Mouse (Mus musculus) forebrain, embryonic 16.5 days (tissue): ENCODE measurements around the gene Gm20388. TPM values are rescaled to one million over a fixed set of nuclear protein-coding genes. Genes with fewer than 3 reads are reported as not detected.

Source experiments
- ATAC-seq: fragments of 200-750 bp; cut with Nextera tagmentation; 2 replicates; pipeline ENCODE4 v1.8.0; 2017; ENCODE audit warnings: mild to moderate bottlenecking, moderate library complexity
- H3K27ac ChIP-seq: fragments of 300-500 bp; sonication (generic); 2 replicates; pipeline ENCODE4 v1.5.1; 2014; ENCODE audit warnings: low read length, control low read depth
- H3K27me3 ChIP-seq: fragments of 300-500 bp; sonication (generic); replicated peaks from 2 replicates; pipeline ENCODE4 v1.6.1; 2014; ENCODE audit warnings: low read length; ENCODE audit not compliant: control insufficient read depth, insufficient read depth
- H3K36me3 ChIP-seq: fragments of 300-500 bp; sonication (generic); 2 replicates; pipeline ENCODE4 v1.6.1; 2014; ENCODE audit not compliant: control insufficient read depth, insufficient read depth
- H3K4me1 ChIP-seq: fragments of 300-500 bp; sonication (generic); replicated peaks from 2 replicates; pipeline ENCODE4 v1.6.1; 2014; ENCODE audit warnings: low read length; ENCODE audit not compliant: control insufficient read depth, insufficient read depth
- H3K4me2 ChIP-seq: fragments of 300-500 bp; sonication (generic); 2 replicates; pipeline ENCODE4 v1.6.1; 2014; ENCODE audit warnings: mild to moderate bottlenecking, low read length, control low read depth
- H3K4me3 ChIP-seq: fragments of 300-500 bp; sonication (generic); replicated peaks from 2 replicates; pipeline ENCODE4 v1.5.1; 2014; ENCODE audit warnings: mild to moderate bottlenecking, low read length, control low read depth
- H3K9ac ChIP-seq: fragments of 300-500 bp; sonication (generic); replicated peaks from 2 replicates; pipeline ENCODE4 v1.6.1; 2014; ENCODE audit warnings: low read depth, low read length, control low read depth
- H3K9me3 ChIP-seq: fragments of 300-500 bp; sonication (generic); 2 replicates; pipeline ENCODE4 v1.6.1; 2016; ENCODE audit warnings: low read length; ENCODE audit not compliant: control insufficient read depth
- WGBS: fragments of 180-500 bp; shearing (Covaris S2); extraction: QIAGEN DNeasy Blood & Tissue Kit; methylation state at CpG from one replicate; pipeline ENCODE4 v1.1.7; 2014; 5-methylcytosine and 5-hydroxymethylcytosine counted together
- polyA plus RNA-seq: library from polyadenylated mRNA; unstranded; fragments of >200 nt; fragmentation: Nextera tagmentation; extraction: Ambion mirVana; gene quantifications from 2 replicates; pipeline ENCODE4 v1.2.1, GENCODE M21; 2015

The Gm20388 gene
- polyA plus RNA-seq, 1 experiment from 2014 or later, result 4.7 TPM

- Histone ChIP-seq H3K27me3 (no peaks in the 10 kb centered on the region), H3K4me3 (no peak overlapping the region), H3K4me2 (no peak overlapping the region), H3K9me3 (no peaks in the 10 kb centered on the region), H3K9ac (no peak overlapping the region), H3K36me3 (peaks cover 2% of the 10 kb centered on the region; the same call in 1 of the 2 replicates), H3K27ac (no peak overlapping the region), H3K4me1 (peaks cover 12% of the 10 kb centered on the region)
- 85% methylated on average over 5 of the region's 5 CpGs for WGBS
- no peak for ATAC-seq
Measured at GRCm38 (mm10) chr8:122470691-122471090, 2560.1 kb downstream of the Gm20388 start.

- WGBS, result 93% methylated on average over 8 of the region's 8 CpGs
- Histone ChIP-seq H3K36me3 (no peaks in the 10 kb centered on the region; the same call in 1 of the 2 replicates), H3K4me2 (no peak overlapping the region), H3K9me3 (no peaks in the 10 kb centered on the region), H3K27ac (no peak overlapping the region), H3K4me1 (peaks cover 22% of the 10 kb centered on the region), H3K4me3 (no peak overlapping the region), H3K27me3 (no peaks in the 10 kb centered on the region), H3K9ac (no peak overlapping the region)
- no peak for ATAC-seq
Measured at GRCm38 (mm10) chr8:122473911-122474421, 2563.3 kb downstream of the Gm20388 start.

GRCm38 (mm10) chr8:122474951-122475560 is 2564.4 kb downstream of the Gm20388 start:
- WGBS, result 13% methylated on average over 16 of the region's 16 CpGs

GRCm38 (mm10) chr8:122475580-122476320 is 2565.1 kb downstream of the Gm20388 start, which contains the start of the genes Rnf166 and Ctu2:
Rnf166 (minus strand) TSS chr8:122476064.
Ctu2 (plus strand) TSS chr8:122476143.
- H3K4me1 ChIP-seq, result peaks cover 22% of the 10 kb centered on the region
- peak within 1 kb of the TSS; percentile 68; the same call in 1 of the 2 replicates for H3K27ac ChIP-seq
- peak within 1 kb of the TSS; percentile 94 for H3K9ac ChIP-seq
- 0% methylated on average over 99 of the region's 103 CpGs for WGBS
- H3K36me3 ChIP-seq, result peaks cover 7% of the 10 kb centered on the region
- H3K27me3 ChIP-seq, result no peaks in the 10 kb centered on the region
- no peaks in the 10 kb centered on the region for H3K9me3 ChIP-seq
- peak within 1 kb of the TSS; percentile 94 for H3K4me2 ChIP-seq
- H3K4me3 ChIP-seq, result peak within 1 kb of the TSS; percentile 86
- ATAC-seq, result peak; percentile 97

More at GRCm38 (mm10) chr8:122474951-122475560, 2564.4 kb downstream of the Gm20388 start:
- no peak for ATAC-seq
- Histone ChIP-seq H3K27ac (no peak overlapping the region), H3K4me1 (peaks cover 22% of the 10 kb centered on the region), H3K27me3 (no peaks in the 10 kb centered on the region), H3K4me2 (peak overlapping the region; percentile 94), H3K4me3 (peak overlapping the region; percentile 86), H3K9me3 (no peaks in the 10 kb centered on the region), H3K36me3 (peaks cover 7% of the 10 kb centered on the region; the same call in 1 of the 2 replicates), H3K9ac (peak overlapping the region; percentile 94)

GRCm38 (mm10) chr8:122482448-122482847 is 2571.8 kb downstream of the Gm20388 start:
- Histone ChIP-seq H3K27me3 (no peaks in the 10 kb centered on the region), H3K36me3 (peaks cover 35% of the 10 kb centered on the region), H3K9ac (no peak overlapping the region), H3K4me2 (no peak overlapping the region), H3K4me3 (no peak overlapping the region), H3K27ac (no peak overlapping the region), H3K9me3 (no peaks in the 10 kb centered on the region), H3K4me1 (no peaks in the 10 kb centered on the region; the same call in 1 of the 2 replicates)
- ATAC-seq, result no peak
- WGBS, result 97% methylated on average over 8 of the region's 8 CpGs

- Histone ChIP-seq H3K4me2 (no peak overlapping the region), H3K27me3 (no peaks in the 10 kb centered on the region), H3K9me3 (no peaks in the 10 kb centered on the region), H3K9ac (no peak overlapping the region), H3K27ac (no peak overlapping the region), H3K4me1 (no peaks in the 10 kb centered on the region), H3K4me3 (no peak overlapping the region), H3K36me3 (peaks cover 35% of the 10 kb centered on the region)
- 97% methylated on average over 7 of the region's 7 CpGs for WGBS
- no peak for ATAC-seq
Measured at GRCm38 (mm10) chr8:122483877-122484276, 2573.2 kb downstream of the Gm20388 start.

GRCm38 (mm10) chr8:122484831-122485230 is 2574.2 kb downstream of the Gm20388 start:
- Histone ChIP-seq H3K4me3 (no peak overlapping the region), H3K9ac (no peak overlapping the region), H3K4me2 (no peak overlapping the region), H3K36me3 (peaks cover 29% of the 10 kb centered on the region), H3K4me1 (no peaks in the 10 kb centered on the region), H3K27ac (no peak overlapping the region), H3K9me3 (no peaks in the 10 kb centered on the region), H3K27me3 (no peaks in the 10 kb centered on the region)
- no peak for ATAC-seq
- 92% methylated on average over 12 of the region's 12 CpGs for WGBS

- WGBS, result 68% methylated on average over 9 of the region's 9 CpGs
- no peaks in the 10 kb centered on the region for H3K27me3 ChIP-seq
- H3K36me3 ChIP-seq, result peaks cover 9% of the 10 kb centered on the region
- H3K4me1 ChIP-seq, result no peaks in the 10 kb centered on the region
- H3K9me3 ChIP-seq, result no peaks in the 10 kb centered on the region
- no peak overlapping the region for H3K27ac ChIP-seq
- no peak for ATAC-seq
- no peak overlapping the region for H3K4me2 ChIP-seq
- H3K9ac ChIP-seq, result no peak overlapping the region
- no peak overlapping the region for H3K4me3 ChIP-seq
Measured at GRCm38 (mm10) chr8:122488387-122488786, 2577.7 kb downstream of the Gm20388 start.

GRCm38 (mm10) chr8:122497016-122497734 is 2586.5 kb downstream of the Gm20388 start:
- ATAC-seq, result no peak
- H3K4me1 ChIP-seq, result no peaks in the 10 kb centered on the region
- no peak overlapping the region for H3K27ac ChIP-seq
- H3K9ac ChIP-seq, result no peak overlapping the region
- H3K9me3 ChIP-seq, result no peaks in the 10 kb centered on the region
- WGBS, result 80% methylated on average over 12 of the region's 12 CpGs
- no peaks in the 10 kb centered on the region for H3K36me3 ChIP-seq
- H3K27me3 ChIP-seq, result no peaks in the 10 kb centered on the region
- no peak overlapping the region for H3K4me3 ChIP-seq
- H3K4me2 ChIP-seq, result no peak overlapping the region
